Mouse (Mus musculus) embryo, embryonic 11 days (tissue): ENCODE data around the gene Uqcrh.

ENCODE experiments used
- DNase-seq: peaks from one replicate; pipeline ENCODE4 v3.0.0-alpha.2; 2015

Uqcrh gene

DNA sequence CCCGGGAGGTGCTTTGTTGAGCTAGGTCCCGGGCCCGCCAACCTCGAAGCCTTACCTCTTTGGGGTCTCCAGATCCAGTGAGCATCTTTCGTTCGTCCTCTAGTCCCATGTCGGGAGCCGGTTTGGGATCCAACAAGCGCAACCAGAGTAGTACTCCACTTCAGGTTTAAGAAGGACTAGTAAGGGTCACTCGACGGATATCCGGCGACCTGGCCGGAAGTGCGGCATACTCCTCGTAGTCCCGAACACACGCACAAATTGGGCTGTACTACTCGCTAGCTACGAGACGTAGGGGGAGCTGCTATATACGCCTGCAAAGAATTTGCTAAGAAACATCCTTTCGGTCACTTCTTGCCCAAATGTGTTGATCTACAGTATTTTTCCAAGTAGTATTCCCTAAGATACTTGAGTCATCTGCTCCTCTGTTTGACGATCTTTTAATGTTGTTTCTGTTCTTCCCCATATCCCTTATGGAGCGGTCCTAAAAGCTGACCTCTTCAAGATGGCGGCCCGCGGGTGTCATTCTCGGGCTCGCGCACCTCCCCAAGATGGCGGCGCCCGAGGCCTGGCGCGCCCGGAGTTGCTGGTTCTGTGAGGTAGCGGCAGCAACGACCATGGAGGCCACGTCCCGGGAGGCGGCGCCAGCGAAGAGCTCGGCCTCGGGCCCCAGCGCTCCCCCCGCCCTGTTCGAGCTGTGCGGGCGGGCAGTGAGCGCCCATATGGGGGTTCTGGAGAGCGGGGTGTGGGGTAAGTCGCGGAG lies at the start of gene Uqcrh, which contains the start of gene Lrrc41:
Gene Uqcrh (minus strand): TSS at position 211 of the 760 bp plus-strand sequence.
Gene Lrrc41 (plus strand): TSS at position 409 of the 760 bp plus-strand sequence.
- peak; percentile 97 for DNase-seq

- peak; percentile 98 for DNase-seq
Observed at GRCm38 (mm10) chr4:116123602-116124519, 49.0 kb upstream of the Uqcrh start, which contains the start of the genes Rad54l and Pomgnt1. Gene Rad54l, minus strand, starts transcription at chr4:116123690. Gene Pomgnt1, plus strand, starts transcription at chr4:116123840.

- DNase-seq, result peak; percentile 13
Observed at GRCm38 (mm10) chr4:116122762-116123161, 47.9 kb upstream of the Uqcrh start.

DNA sequence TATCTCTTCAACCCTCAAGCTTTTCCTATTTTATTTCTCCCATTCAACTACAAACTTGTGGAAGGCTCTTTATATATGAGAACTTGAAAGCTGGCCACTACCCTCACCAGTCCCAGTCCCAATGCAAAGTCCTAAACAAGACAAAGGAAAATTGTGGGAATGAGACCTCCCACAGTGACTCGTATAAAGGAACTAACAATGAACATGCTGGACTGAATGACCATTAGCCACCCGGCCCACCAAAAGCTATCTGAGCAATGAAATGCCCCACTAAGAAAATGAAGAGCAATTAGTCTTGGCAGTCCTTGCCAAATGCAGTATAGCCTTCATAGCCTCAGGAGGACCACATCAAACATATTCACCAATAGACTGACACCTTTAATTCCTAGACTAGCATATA lies 36.6 kb upstream of the Uqcrh start:
- DNase-seq, result no peak

DNA sequence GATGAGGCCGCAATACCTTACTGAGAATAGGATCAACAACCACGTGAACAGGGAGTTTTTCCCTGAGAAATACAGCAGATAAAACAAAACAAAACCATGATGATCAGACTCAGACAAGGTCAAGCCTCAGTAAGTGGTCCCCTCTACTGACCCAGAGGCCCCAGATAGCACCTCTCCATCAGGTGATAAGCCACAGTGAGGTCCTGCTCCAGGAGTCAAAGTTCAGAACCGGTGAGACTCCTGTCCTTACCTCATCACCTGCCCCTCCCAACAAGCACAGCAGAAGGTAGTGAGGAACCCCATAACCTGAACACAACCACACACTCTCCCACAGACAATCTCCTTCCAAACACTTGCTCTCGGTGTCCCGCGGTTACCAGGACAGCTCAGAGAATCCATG lies 35.8 kb upstream of the Uqcrh start:
- DNase-seq, result no peak

GRCm38 (mm10) chr4:116105278-116105677 lies 30.4 kb upstream of the Uqcrh start:
- no peak for DNase-seq

DNA sequence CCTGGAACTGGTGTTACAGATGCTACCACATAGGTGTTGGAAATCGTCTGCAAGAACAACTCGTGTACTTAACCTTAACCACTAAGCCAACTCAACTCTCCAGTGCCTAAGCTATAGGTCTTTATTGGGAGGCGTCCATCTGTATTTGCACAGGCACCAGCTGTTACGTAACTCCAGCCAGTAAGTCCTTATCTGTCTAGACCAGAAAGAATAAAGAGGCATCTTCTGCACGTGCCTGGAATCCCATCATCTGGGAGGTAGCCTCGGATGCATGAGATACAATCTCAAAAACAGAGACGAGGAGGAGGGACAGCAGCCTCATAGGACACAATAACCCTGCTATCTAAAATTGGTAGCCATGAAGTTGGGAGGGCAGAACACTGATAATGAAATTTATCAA lies 26.1 kb upstream of the Uqcrh start:
- no peak for DNase-seq

GRCm38 (mm10) chr4:116097211-116097610 lies 22.3 kb upstream of the Uqcrh start:
- DNase-seq, result no peak

GRCm38 (mm10) chr4:116096291-116096690 lies 21.4 kb upstream of the Uqcrh start:
- DNase-seq, result no peak

DNA sequence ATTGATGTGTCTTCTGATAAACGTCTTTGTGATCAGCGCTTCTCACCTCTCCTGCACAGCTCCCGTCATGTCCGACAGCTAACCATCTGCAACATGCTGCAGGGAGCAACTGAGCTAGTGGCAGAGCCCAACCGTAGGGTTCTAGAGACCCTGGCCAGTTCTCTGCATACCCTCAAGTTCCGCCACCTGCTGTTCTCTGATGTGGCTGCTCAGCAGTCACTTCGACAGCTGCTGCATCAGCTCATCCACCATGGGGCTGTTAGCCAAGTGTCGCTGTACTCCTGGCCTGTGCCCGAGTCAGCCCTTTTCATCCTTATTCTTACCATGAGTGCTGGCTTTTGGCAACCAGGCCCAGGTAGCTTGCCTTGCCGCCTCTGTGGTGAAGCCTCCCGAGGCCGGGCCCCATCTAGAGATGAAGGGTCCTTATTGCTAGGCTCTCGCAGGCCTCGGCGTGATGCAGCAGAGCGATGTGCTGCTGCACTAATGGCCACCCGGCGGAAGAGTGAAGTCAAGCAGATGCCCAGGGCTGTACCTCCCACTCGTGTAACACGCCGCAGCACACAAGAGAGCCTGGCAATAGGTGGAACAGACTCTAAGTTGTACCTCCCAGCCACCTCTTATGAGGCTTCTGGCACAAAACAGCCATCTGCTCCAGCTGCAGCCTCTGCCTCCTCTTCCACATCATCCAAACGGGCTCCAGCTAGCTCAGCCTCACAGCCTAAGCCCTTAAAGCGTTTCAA lies 13.8 kb upstream of the Uqcrh start:
- DNase-seq, result no peak

GRCm38 (mm10) chr4:116077240-116078095 lies 2.6 kb upstream of the Uqcrh start:
- DNase-seq, result peak; percentile 3

DNA sequence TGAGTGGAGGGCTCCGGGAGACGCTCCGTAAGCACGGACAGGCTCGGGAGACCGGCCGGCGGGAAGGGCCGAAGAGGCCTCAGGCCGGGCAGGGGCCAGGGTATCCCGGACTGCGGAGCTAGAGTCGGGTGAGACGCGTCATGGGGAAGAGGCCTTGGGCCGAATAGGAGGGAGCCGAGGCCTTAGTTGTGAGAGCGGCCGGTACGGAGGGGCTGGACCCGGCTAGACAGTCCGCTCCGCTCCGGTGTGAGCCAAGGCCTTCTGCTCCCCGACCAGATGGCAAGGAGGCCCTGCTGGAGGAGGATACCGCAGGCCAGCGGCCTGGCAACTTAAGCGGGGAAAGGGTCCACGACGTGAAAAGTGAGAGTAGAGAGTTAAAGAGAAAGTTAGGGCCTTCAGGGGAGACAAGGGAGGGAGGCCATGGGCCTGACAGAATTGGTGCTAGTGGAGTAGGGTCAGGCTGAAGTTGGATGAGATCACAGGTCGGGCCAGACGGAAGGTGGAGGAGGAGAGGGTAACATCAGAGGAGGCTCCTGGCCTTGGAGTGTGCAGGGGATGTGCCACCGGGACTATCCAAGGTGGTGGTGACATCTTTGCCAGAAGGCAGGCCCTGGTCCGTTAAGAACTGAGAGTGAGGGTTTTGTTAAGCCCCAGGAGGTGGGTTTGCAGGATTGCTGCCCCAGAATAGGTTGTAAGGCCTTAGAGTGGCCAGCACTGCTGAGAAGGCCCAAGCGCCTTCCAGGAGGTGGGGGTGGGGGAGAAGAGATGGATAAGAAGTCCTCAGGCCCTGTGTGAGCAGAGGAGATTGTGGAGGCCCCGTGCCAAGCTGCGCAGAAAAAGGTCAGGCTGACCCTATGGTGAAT lies 1.7 kb upstream of the Uqcrh start:
- peak; percentile 61 for DNase-seq

- DNase-seq, result peak; percentile 83
Observed at GRCm38 (mm10) chr4:116075631-116076368, 929 bp upstream of the Uqcrh start.

- DNase-seq, result peak; percentile 39
Observed at GRCm38 (mm10) chr4:116074145-116074675, 661 bp downstream of the Uqcrh start.

- DNase-seq, result peak; percentile 9
Observed at GRCm38 (mm10) chr4:116073146-116073545, 1.7 kb downstream of the Uqcrh start.

DNA sequence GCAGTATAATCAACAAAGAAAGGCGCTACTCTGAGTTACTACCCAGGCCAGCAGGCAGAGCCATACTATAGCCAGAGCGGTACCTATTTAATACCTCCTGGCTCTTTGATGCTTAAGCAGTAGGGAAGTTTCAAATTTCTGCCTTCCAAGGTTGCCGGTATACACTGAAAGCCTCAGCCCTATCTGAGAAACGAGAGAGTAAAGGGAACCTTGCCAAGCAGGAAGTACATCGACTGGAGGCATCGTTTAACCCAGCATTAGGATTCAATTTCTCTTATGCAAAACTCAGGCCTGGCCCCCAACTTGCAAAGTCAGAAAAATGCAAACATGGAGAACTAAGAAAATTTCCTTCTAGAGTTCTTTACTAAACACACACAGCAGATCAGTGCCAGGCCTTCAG lies 4.8 kb downstream of the Uqcrh start:
- DNase-seq, result no peak

GRCm38 (mm10) chr4:116063855-116064254 lies 11.0 kb downstream of the Uqcrh start:
- no peak for DNase-seq

DNA sequence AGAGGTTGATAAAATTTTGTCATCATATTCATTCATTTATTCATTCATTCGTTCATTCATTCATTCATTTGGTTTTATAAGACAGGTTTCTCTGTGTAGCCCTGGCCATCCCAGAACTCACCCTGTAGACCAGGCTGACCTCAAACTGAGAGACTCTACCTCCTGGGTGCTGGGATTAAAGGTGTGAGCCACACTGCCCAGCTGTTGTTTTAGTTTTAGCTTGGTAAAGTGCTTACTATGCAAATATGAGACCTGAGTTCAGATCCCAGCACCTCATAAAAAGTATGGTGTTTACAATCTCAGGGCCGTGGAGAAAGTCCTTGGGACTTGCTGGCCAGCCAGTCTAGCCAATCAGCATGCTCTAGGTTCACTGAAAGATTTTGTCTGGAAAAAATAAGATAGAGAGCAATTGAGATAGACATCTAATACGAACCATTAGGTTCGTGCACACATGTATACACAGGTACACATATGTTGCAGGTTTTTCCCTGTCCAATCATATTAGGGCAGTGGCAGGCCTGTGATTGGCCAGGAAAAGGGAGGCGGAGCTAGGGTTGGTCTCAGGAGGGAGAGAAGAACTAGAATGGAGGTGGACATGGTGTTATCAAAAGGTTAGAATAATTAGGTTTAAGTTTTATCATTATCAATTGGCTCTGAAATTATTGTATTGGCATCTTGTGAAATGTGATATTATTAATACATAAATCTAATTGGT lies 15.7 kb downstream of the Uqcrh start:
- DNase-seq, result no peak

- no peak for DNase-seq
Observed at GRCm38 (mm10) chr4:116057559-116057958, 17.3 kb downstream of the Uqcrh start.
